Mouse (Mus musculus) limb, embryonic 15.5 days (tissue): ENCODE results near the gene Dcun1d3. TPM values are rescaled to one million over a fixed set of nuclear protein-coding genes. Genes with fewer than 3 reads are reported as not detected.

ENCODE experiments used
- ATAC-seq: fragments of 200-750 bp; cut with Nextera tagmentation; 2 replicates; pipeline ENCODE4 v1.8.0; 2017; ENCODE audit warnings: low read depth, moderate TSS enrichment; ENCODE audit not compliant: insufficient number of reproducible peaks, low FRiP score, low TSS enrichment
- H3K27ac ChIP-seq: fragments of 300-500 bp; sonication (generic); 2 replicates; pipeline ENCODE4 v1.5.1; 2015; ENCODE audit warnings: moderate library complexity, mild to moderate bottlenecking, inconsistent platforms
- H3K27me3 ChIP-seq: fragments of 300-500 bp; sonication (generic); 2 replicates; pipeline ENCODE4 v1.6.1; 2015; ENCODE audit warnings: inconsistent platforms
- H3K36me3 ChIP-seq: fragments of 300-500 bp; sonication (generic); 2 replicates; pipeline ENCODE4 v1.6.1; 2015; ENCODE audit warnings: inconsistent platforms
- H3K4me1 ChIP-seq: fragments of 300-500 bp; sonication (generic); 2 replicates; pipeline ENCODE4 v1.6.1; 2015; ENCODE audit warnings: inconsistent platforms
- H3K4me2 ChIP-seq: fragments of 300-500 bp; sonication (generic); 2 replicates; pipeline ENCODE4 v1.6.1; 2015; ENCODE audit warnings: mild to moderate bottlenecking, inconsistent platforms
- H3K4me3 ChIP-seq: fragments of 300-500 bp; sonication (generic); 2 replicates; pipeline ENCODE4 v1.5.1; 2015; ENCODE audit warnings: mild to moderate bottlenecking, inconsistent platforms
- H3K9ac ChIP-seq: fragments of 300-500 bp; sonication (generic); 2 replicates; pipeline ENCODE4 v1.6.1; 2015; ENCODE audit warnings: inconsistent platforms
- H3K9me3 ChIP-seq: fragments of 300-500 bp; sonication (generic); 2 replicates; pipeline ENCODE4 v1.6.1; 2016; ENCODE audit warnings: inconsistent platforms
- WGBS: fragments of 180-500 bp; shearing (Covaris S2); methylation state at CpG from one replicate; pipeline ENCODE4 v1.1.7; 2015; 5-methylcytosine and 5-hydroxymethylcytosine counted together
- polyA plus RNA-seq: library from polyadenylated mRNA; unstranded; fragments of >200 nt; fragmentation: Nextera tagmentation; extraction: Ambion mirVana; gene quantifications from 2 replicates; pipeline ENCODE4 v1.2.1, GENCODE M21; 2015

Gene Dcun1d3
- 12.9 and 13.9 TPM in 2 replicates for polyA plus RNA-seq

DNA sequence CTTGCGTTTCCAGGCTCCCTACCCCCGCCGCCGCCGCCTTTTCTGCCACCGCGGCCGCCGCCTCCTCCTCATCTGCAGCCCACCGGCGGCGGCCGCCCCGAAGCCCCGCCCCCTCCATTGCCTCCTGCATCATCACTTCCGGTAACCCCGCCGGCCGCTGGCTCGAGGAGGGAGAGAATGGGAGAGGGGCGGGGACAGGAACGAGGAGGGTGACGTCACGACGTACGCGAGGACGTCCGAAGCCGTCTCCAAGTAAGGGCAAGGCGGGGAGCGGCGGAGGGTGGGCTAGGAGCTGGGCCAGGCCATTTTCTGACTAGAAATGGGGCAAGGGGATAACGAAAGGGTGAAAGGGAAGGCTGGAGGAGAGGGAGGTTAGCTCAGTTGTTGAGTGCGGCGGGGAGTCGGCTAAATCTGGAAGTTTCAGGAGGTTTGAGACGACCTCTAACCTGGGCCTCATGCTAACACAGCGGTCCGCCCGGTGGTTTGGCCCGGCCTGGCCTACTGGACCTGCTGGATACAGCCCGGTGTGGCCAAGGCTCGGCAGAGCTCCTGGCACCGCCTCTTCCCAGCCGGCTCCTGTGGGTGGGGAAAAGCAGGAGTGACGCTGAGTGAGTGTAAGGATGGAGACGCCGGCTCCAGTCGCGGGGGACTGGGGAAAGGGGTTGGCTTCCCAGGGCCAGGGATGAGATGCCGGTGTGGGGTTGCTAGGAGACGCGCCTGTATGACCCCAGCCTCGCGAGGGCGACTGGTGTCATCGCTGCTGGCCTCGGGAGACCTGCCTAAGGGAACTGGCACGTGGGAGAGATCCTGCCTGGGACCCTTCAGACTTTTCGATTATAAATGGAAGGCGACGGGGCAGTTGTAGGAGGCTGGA is at the start of gene Dcun1d3, which contains the start of gene Lyrm1:
Dcun1d3 (minus strand) TSS at position 660 of the 874 bp plus-strand sequence.
Lyrm1 (plus strand) TSS at position 223 of the 874 bp plus-strand sequence.
- Histone ChIP-seq H3K36me3 (no peaks in the 10 kb centered on the region), H3K9me3 (no peaks in the 10 kb centered on the region), H3K9ac (peak within 1 kb of the TSS; percentile 69), H3K4me3 (peak within 1 kb of the TSS; percentile 67), H3K27me3 (no peaks in the 10 kb centered on the region), H3K27ac (peak within 1 kb of the TSS; percentile 98), H3K4me2 (peak within 1 kb of the TSS; percentile 83), H3K4me1 (peaks cover 14% of the 10 kb centered on the region; the same call in 1 of the 2 replicates)
- WGBS: under 1% methylated on average over 63 of the region's 63 CpGs
- ATAC-seq: peak; percentile 99

DNA sequence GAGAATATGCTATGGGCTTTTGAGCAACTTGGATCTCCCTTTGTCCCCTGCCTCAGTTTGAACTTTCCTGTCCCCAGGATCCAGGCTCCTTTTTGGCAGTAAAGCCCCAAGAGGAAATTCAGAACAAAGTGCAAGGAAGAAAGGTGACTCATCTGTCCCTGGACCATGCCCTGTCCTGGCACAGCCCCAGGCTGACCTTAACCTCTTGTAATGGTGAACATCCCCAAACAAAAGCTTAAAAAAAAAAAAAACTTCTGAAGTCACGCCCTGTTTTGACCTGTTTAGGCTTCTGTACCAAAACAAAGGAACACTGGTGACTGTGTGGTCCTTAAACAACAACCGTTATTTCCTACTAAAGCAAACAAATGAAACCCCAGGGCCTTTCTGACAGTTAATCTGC is 45.5 kb upstream of the Dcun1d3 start:
- WGBS: 52% methylated on average over 2 of the region's 2 CpGs
- H3K9me3 ChIP-seq: no peaks in the 10 kb centered on the region
- H3K9ac ChIP-seq: no peak overlapping the region
- no peak overlapping the region for H3K27ac ChIP-seq
- no peaks in the 10 kb centered on the region for H3K36me3 ChIP-seq
- H3K4me1 ChIP-seq: no peaks in the 10 kb centered on the region
- no peak overlapping the region for H3K4me2 ChIP-seq
- H3K4me3 ChIP-seq: no peak overlapping the region
- no peaks in the 10 kb centered on the region for H3K27me3 ChIP-seq
- no peak for ATAC-seq

DNA sequence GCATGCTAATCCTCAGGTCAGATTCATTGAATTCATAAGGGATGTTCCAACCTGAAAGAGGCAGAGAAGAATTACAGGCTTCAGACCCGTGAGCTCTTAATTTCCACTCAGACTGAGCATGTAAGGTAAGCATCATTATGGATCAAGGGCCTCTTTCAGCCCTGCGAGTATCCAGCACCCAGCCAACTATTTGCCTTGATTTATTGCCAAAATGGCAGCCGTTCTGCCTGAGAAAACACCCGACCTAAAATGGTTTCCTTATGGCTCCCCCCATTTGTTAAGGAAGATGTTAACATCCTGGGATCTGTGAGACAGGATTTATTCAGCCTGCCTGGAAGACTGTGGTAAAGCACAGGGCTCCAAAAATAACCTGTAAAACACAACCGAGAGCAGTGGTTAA is 40.9 kb upstream of the Dcun1d3 start:
- no peaks in the 10 kb centered on the region for H3K9me3 ChIP-seq
- ATAC-seq: no peak
- H3K4me1 ChIP-seq: no peaks in the 10 kb centered on the region
- H3K4me3 ChIP-seq: no peak overlapping the region
- H3K4me2 ChIP-seq: no peak overlapping the region
- no peak overlapping the region for H3K27ac ChIP-seq
- H3K9ac ChIP-seq: no peak overlapping the region
- no peaks in the 10 kb centered on the region for H3K36me3 ChIP-seq
- H3K27me3 ChIP-seq: no peaks in the 10 kb centered on the region
- 45% methylated on average over 5 of the region's 5 CpGs for WGBS

- Histone ChIP-seq H3K27me3 (no peaks in the 10 kb centered on the region), H3K4me2 (no peak overlapping the region), H3K27ac (no peak overlapping the region), H3K9me3 (no peaks in the 10 kb centered on the region), H3K9ac (no peak overlapping the region), H3K4me1 (no peaks in the 10 kb centered on the region), H3K36me3 (no peaks in the 10 kb centered on the region), H3K4me3 (no peak overlapping the region)
- no peak for ATAC-seq
These were observed 40.2 kb upstream of the Dcun1d3 start for GRCm38 (mm10) chr7:119936321-119936720.

GRCm38 (mm10) chr7:119928783-119929440 is 32.8 kb upstream of the Dcun1d3 start:
- Histone ChIP-seq H3K27me3 (no peaks in the 10 kb centered on the region), H3K9ac (no peak overlapping the region), H3K4me3 (no peak overlapping the region), H3K27ac (no peak overlapping the region), H3K36me3 (no peaks in the 10 kb centered on the region), H3K9me3 (no peaks in the 10 kb centered on the region), H3K4me2 (no peak overlapping the region), H3K4me1 (no peaks in the 10 kb centered on the region)
- WGBS: 56% methylated on average over 2 of the region's 2 CpGs
- no peak for ATAC-seq

DNA sequence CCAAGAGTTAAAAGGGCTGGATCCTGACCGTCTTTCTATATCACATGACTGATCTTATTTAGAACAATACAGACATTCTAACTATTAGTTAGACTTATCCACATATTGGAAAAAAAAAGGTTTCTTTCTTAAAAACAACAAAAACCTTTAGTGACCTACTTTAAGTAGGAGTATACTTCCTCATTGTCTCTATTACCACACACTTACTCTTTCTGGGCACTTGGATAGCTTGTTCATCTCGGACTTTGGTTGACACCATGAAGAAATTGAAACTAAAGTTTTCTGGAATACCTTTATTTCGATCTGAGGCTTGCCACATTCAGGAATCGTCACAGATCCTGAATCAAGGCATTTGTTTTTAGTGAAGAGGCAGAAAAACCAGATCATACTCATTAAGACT is 25.0 kb upstream of the Dcun1d3 start:
- Histone ChIP-seq H3K27ac (no peak overlapping the region), H3K9me3 (no peaks in the 10 kb centered on the region), H3K36me3 (no peaks in the 10 kb centered on the region), H3K4me3 (no peak overlapping the region), H3K27me3 (no peaks in the 10 kb centered on the region), H3K9ac (no peak overlapping the region), H3K4me1 (no peaks in the 10 kb centered on the region), H3K4me2 (no peak overlapping the region)
- no peak for ATAC-seq
- WGBS: 79% methylated on average over 4 of the region's 4 CpGs

GRCm38 (mm10) chr7:119920457-119920856 is 24.4 kb upstream of the Dcun1d3 start:
- Histone ChIP-seq H3K9ac (no peak overlapping the region), H3K4me3 (no peak overlapping the region), H3K36me3 (no peaks in the 10 kb centered on the region), H3K27ac (no peak overlapping the region), H3K9me3 (no peaks in the 10 kb centered on the region), H3K4me1 (no peaks in the 10 kb centered on the region), H3K4me2 (no peak overlapping the region), H3K27me3 (no peaks in the 10 kb centered on the region)
- 37% methylated on average over 2 of the region's 2 CpGs for WGBS
- no peak for ATAC-seq

DNA sequence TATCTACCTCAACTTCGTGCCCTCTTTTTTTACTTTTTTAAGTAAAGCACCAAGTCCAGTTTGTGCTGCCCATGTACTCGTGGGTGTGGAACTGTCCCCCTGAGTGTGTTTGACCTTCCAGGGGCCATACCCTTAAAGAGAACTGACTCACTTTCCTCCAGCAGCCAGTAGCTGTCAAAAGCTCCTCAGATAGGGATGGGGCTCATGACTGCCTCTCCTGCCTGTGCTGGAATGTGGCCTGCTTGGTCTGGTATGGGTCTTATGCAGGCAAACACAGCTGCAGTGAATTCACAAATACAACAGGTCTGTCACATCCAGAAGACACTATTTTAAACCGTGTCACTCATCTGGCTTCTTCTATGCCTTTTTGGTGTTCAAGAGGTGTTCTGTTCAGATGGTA is 15.6 kb upstream of the Dcun1d3 start:
- ATAC-seq: no peak
- H3K4me1 ChIP-seq: no peaks in the 10 kb centered on the region
- H3K36me3 ChIP-seq: no peaks in the 10 kb centered on the region
- H3K9me3 ChIP-seq: no peaks in the 10 kb centered on the region
- no peak overlapping the region for H3K27ac ChIP-seq
- 72% methylated on average over 3 of the region's 3 CpGs for WGBS
- H3K4me2 ChIP-seq: no peak overlapping the region
- H3K4me3 ChIP-seq: no peak overlapping the region
- H3K27me3 ChIP-seq: no peaks in the 10 kb centered on the region
- no peak overlapping the region for H3K9ac ChIP-seq

DNA sequence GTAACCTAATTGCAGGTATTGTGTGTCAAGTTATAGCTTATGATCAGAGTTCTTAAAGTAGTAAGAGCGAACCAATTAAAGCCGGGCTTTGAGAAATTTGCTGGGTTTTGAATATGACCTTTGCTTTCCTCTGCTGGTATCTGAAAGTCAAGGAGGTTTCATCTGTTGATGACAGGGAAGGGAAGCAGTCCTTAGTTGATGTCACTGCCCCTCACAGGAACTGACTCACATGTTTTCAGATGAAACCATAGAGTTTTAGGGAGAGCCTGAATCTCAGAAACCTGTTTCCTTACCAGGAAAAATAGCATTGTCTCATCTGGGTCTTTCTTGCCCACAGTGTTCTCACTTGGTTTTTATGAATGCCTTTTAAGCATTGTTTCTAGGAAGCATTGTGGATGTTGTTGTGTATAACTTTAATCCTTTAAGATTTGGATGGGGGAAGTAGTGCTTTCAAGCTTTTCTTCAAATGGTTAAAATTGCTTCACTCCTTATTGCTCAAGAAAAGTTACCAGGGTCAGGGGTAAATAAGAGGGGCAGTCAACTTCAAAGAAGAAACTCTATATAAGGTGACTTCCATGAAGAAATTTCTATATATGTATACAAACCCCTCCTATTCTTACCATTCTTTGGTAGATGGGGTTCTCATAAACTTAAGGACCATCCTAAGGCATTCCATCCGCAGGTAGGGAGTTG is 10.6 kb upstream of the Dcun1d3 start:
- 87% methylated on average over 3 of the region's 3 CpGs for WGBS
- Histone ChIP-seq H3K27me3 (no peaks in the 10 kb centered on the region), H3K9me3 (no peaks in the 10 kb centered on the region), H3K9ac (no peak overlapping the region), H3K27ac (no peak overlapping the region), H3K4me3 (no peak overlapping the region), H3K4me1 (no peaks in the 10 kb centered on the region), H3K36me3 (no peaks in the 10 kb centered on the region), H3K4me2 (no peak overlapping the region)
- no peak for ATAC-seq

DNA sequence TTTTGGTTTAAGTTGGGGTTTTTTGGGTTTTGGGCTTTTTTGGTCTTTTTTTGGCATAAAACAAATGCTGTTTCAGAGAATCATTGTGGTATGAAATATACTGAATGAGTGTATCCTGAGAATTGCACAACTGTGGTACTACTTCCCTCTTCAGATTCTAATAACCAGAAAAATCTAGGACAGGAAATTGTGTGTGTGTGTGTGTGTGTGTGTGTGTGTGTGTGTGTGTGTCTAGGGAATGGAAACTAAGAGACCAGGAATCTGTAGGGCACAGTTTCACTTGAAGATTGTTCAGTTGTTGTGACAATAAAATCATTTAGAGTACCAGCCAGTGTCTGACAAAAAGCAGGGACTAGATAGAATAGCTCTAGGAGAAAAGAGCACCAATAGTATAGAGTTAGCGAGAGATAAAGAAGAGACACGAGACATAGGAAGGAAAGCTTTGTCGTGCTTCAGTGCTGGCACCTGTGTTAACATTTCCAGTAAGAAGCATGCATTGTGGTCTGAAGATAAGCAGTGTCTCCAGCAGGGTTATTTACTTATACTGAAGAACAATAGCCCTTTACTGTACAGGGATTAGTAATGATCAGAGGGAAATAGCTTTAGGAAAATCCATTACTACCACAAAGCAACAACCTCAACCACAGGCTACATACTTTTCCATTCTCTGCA is 3.4 kb upstream of the Dcun1d3 start:
- H3K36me3 ChIP-seq: no peaks in the 10 kb centered on the region
- WGBS: 75% methylated on average over 3 of the region's 3 CpGs
- no peak overlapping the region for H3K27ac ChIP-seq
- H3K4me3 ChIP-seq: no peak overlapping the region
- no peaks in the 10 kb centered on the region for H3K9me3 ChIP-seq
- no peak for ATAC-seq
- no peaks in the 10 kb centered on the region for H3K27me3 ChIP-seq
- H3K4me1 ChIP-seq: peaks cover 11% of the 10 kb centered on the region; the same call in 1 of the 2 replicates
- no peak overlapping the region for H3K4me2 ChIP-seq
- H3K9ac ChIP-seq: no peak overlapping the region

- 60% methylated on average over 1 of the region's 1 CpGs for WGBS
- no peaks in the 10 kb centered on the region for H3K36me3 ChIP-seq
- H3K27me3 ChIP-seq: no peaks in the 10 kb centered on the region
- no peak overlapping the region for H3K4me3 ChIP-seq
- no peak for ATAC-seq
- peaks cover 14% of the 10 kb centered on the region; the same call in 1 of the 2 replicates for H3K4me1 ChIP-seq
- H3K9ac ChIP-seq: no peak overlapping the region
- H3K4me2 ChIP-seq: no peak overlapping the region
- no peak overlapping the region for H3K27ac ChIP-seq
- H3K9me3 ChIP-seq: no peaks in the 10 kb centered on the region
These were observed 2.3 kb upstream of the Dcun1d3 start for GRCm38 (mm10) chr7:119898247-119898856.
